Mouse (Mus musculus): Measurements from ENCODE around the gene Gm26741. TPM values are rescaled to one million over a fixed set of nuclear protein-coding genes. Genes with fewer than 3 reads are reported as not detected.

Gm26741 gene
- total and polyA plus RNA-seq, 2 experiments from 2014 or later = not detected

GRCm38 (mm10) chr10:52398715-52399114, 40.1 kb downstream of the Gm26741 start:
- H3K4me3 ChIP-seq (ENCODE audit: low read depth, low read length) = no peak overlapping the region
- no peaks in the 10 kb centered on the region for H3K36me3 ChIP-seq (ENCODE audit: insufficient read depth, low read length)
- no peak overlapping the region for H3K4me2 ChIP-seq (ENCODE audit: low read depth, low read length, poor library complexity, severe bottlenecking)
- no peak overlapping the region for H3K27ac ChIP-seq (ENCODE audit: low read depth, low read length)
- TF ChIP-seq CTCF (IDR thresholded peaks at IDR 0.05) = no peak
- no peaks in the 10 kb centered on the region for H3K4me1 ChIP-seq (ENCODE audit: insufficient read depth, low read length)
- no peaks in the 10 kb centered on the region for H3K9me3 ChIP-seq (ENCODE audit: low read length)
- no peaks in the 10 kb centered on the region for H3K27me3 ChIP-seq (ENCODE audit: insufficient read depth, low read length)
- H3K9ac ChIP-seq (replicated peaks; ENCODE audit: low read length, poor library complexity, severe bottlenecking) = no peak overlapping the region
- 81% methylated on average over 2 of the region's 2 CpGs for WGBS
- DNase-seq (ENCODE audit: low spot score) = no peak
- no peak for ATAC-seq (ENCODE audit: low FRiP score)

DNA sequence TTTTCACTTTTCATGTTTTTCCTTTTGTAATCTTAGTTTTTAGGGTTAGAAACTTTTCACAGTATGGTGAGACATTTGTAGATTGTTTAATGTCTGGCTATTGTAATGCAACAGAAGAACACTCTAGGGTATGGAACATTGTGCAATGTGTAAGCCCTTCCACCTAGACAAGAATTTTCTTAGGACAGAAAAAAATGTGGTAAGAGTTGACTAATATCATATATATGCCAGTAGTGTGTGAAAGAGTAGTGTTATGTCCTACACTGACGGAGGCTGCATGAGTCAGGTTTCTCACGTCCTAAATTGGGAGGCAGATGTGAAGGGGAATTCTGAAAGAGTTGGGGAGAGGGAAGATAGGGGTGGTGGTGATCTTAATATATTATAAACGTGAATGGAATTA, 41.2 kb downstream of the Gm26741 start:
- no peaks in the 10 kb centered on the region for H3K27me3 ChIP-seq (ENCODE audit: insufficient read depth, low read length)
- no peak overlapping the region for H3K4me2 ChIP-seq (ENCODE audit: low read depth, low read length, poor library complexity, severe bottlenecking)
- WGBS = 71% methylated on average over 3 of the region's 3 CpGs
- no peaks in the 10 kb centered on the region for H3K9me3 ChIP-seq (ENCODE audit: low read length)
- H3K27ac ChIP-seq (ENCODE audit: low read depth, low read length) = no peak overlapping the region
- no peak overlapping the region for H3K9ac ChIP-seq (replicated peaks; ENCODE audit: low read length, poor library complexity, severe bottlenecking)
- H3K4me1 ChIP-seq (ENCODE audit: insufficient read depth, low read length) = no peaks in the 10 kb centered on the region
- H3K4me3 ChIP-seq (ENCODE audit: low read depth, low read length) = no peak overlapping the region
- TF ChIP-seq CTCF (IDR thresholded peaks at IDR 0.05) = no peak
- DNase-seq (ENCODE audit: low spot score) (no peak), ATAC-seq (ENCODE audit: low FRiP score) (no peak)
- H3K36me3 ChIP-seq (ENCODE audit: insufficient read depth, low read length) = no peaks in the 10 kb centered on the region

DNA sequence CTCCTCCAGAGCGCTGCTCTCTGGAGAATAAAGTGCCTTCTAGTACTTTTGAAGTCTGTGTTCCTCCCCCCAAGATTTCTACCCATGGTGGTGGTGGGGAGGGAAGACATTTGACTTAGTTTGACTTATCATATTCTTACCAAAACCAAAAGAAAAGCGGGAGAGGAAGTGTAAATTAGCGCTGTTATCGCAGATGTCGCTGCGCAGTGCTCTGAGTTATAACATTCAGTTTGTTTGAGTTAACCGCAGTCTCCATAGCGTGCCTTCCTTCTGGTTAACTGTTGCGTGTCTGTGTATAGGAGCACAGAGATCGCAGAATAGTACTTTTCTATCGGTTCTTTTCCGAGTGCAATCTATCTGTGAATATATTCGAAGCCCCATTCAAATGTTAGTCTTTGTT, 46.6 kb downstream of the Gm26741 start:
- WGBS = 92% methylated on average over 13 of the region's 13 CpGs
- H3K4me2 ChIP-seq (ENCODE audit: low read depth, low read length, poor library complexity, severe bottlenecking) = no peak overlapping the region
- no peak overlapping the region for H3K4me3 ChIP-seq (ENCODE audit: low read depth, low read length)
- no peak for DNase-seq (ENCODE audit: low spot score)
- ATAC-seq (ENCODE audit: low FRiP score) = no peak
- H3K9me3 ChIP-seq (ENCODE audit: low read length) = no peaks in the 10 kb centered on the region
- no peak overlapping the region for H3K9ac ChIP-seq (replicated peaks; ENCODE audit: low read length, poor library complexity, severe bottlenecking)
- no peaks in the 10 kb centered on the region for H3K27me3 ChIP-seq (ENCODE audit: insufficient read depth, low read length)
- H3K36me3 ChIP-seq (ENCODE audit: insufficient read depth, low read length) = no peaks in the 10 kb centered on the region
- H3K4me1 ChIP-seq (ENCODE audit: insufficient read depth, low read length) = no peaks in the 10 kb centered on the region
- no peak for TF ChIP-seq CTCF (IDR thresholded peaks at IDR 0.05)
- H3K27ac ChIP-seq (ENCODE audit: low read depth, low read length) = no peak overlapping the region

- no peak overlapping the region for H3K9ac ChIP-seq (replicated peaks; ENCODE audit: low read length, poor library complexity, severe bottlenecking)
- no peaks in the 10 kb centered on the region for H3K9me3 ChIP-seq (ENCODE audit: low read length)
- H3K27me3 ChIP-seq (ENCODE audit: insufficient read depth, low read length) = no peaks in the 10 kb centered on the region
- 86% methylated on average over 2 of the region's 2 CpGs for WGBS
- no peak overlapping the region for H3K27ac ChIP-seq (ENCODE audit: low read depth, low read length)
- no peak overlapping the region for H3K4me2 ChIP-seq (ENCODE audit: low read depth, low read length, poor library complexity, severe bottlenecking)
- DNase-seq (ENCODE audit: low spot score) = no peak
- ATAC-seq (ENCODE audit: low FRiP score) = no peak
- TF ChIP-seq CTCF (IDR thresholded peaks at IDR 0.05) = no peak
- no peaks in the 10 kb centered on the region for H3K4me1 ChIP-seq (ENCODE audit: insufficient read depth, low read length)
- H3K4me3 ChIP-seq (ENCODE audit: low read depth, low read length) = no peak overlapping the region
- H3K36me3 ChIP-seq (ENCODE audit: insufficient read depth, low read length) = no peaks in the 10 kb centered on the region
Measured at GRCm38 (mm10) chr10:52407526-52407925, 49.0 kb downstream of the Gm26741 start.

Other genes with a start within 250 kb of the Gm26741 start
- gene Ros1, start 163.5 kb upstream of the Gm26741 start, total RNA-seq (2014; rRNA removed) = not detected in 2 replicates
- gene Ros1, start 163.5 kb upstream of the Gm26741 start, polyA plus RNA-seq (2015; fragmentation: Nextera tagmentation; extraction: Ambion mirVana) = not detected in 2 replicates
- 11.8 and 12.6 TPM in 2 replicates for gene Dcbld1, start 125.1 kb upstream of the Gm26741 start, total RNA-seq (2014; rRNA removed)
- 19.3 and 20.5 TPM in 2 replicates for gene Dcbld1, start 125.1 kb upstream of the Gm26741 start, polyA plus RNA-seq (2015; fragmentation: Nextera tagmentation; extraction: Ambion mirVana)
- 18.0 and 20.2 TPM in 2 replicates for gene Gopc, start 23.4 kb downstream of the Gm26741 start, total RNA-seq (2014; rRNA removed)
- gene Gopc, start 23.4 kb downstream of the Gm26741 start, polyA plus RNA-seq (2015; fragmentation: Nextera tagmentation; extraction: Ambion mirVana) = 21.8 and 23.1 TPM in 2 replicates
- gene Nepn, start 30.2 kb downstream of the Gm26741 start, total RNA-seq (2014; rRNA removed) = not detected in 2 replicates
- gene Nepn, start 30.2 kb downstream of the Gm26741 start, polyA plus RNA-seq (2015; fragmentation: Nextera tagmentation; extraction: Ambion mirVana) = not detected in 2 replicates
- 24.5 and 30.7 TPM in 2 replicates for gene Nus1, start 58.8 kb downstream of the Gm26741 start, total RNA-seq (2014; rRNA removed)
- 18.4 and 21.3 TPM in 2 replicates for gene Nus1, start 58.8 kb downstream of the Gm26741 start, polyA plus RNA-seq (2015; fragmentation: Nextera tagmentation; extraction: Ambion mirVana)